Mouse (Mus musculus) intestine, embryonic 15.5 days (tissue): ENCODE measurements around the gene Prss12. TPM values are rescaled to one million over a fixed set of nuclear protein-coding genes. Genes with fewer than 3 reads are reported as not detected.

ENCODE experiments used
- polyA plus RNA-seq: library from polyadenylated mRNA; unstranded; fragments of >200 nt; fragmentation: Nextera tagmentation; extraction: Ambion mirVana; gene quantifications from 2 replicates; pipeline ENCODE4 v1.2.1, GENCODE M21; 2015

The Prss12 gene
- polyA plus RNA-seq, 1 experiment from 2014 or later: 6.3 TPM

Other genes with a start within 250 kb of the Prss12 start
- gene Synpo2, start 210.8 kb upstream of the Prss12 start, polyA plus RNA-seq: 31.2 and 36.8 TPM in 2 replicates
- 87.8 and 95.9 TPM in 2 replicates for gene Sec24d, start 179.5 kb upstream of the Prss12 start, polyA plus RNA-seq
- gene Mettl14, start 60.8 kb upstream of the Prss12 start, polyA plus RNA-seq: 26.0 and 27.0 TPM in 2 replicates
- 1.6 and 1.8 TPM in 2 replicates for gene Ndst3, start 243.9 kb downstream of the Prss12 start, polyA plus RNA-seq